Mouse (Mus musculus): ENCODE measurements around the gene Tcf7l2. TPM values are rescaled to one million over a fixed set of nuclear protein-coding genes. Genes with fewer than 3 reads are reported as not detected.

The Tcf7l2 gene
- polyA plus RNA-seq, 1 experiment from 2014 or later, result 225 TPM

DNA sequence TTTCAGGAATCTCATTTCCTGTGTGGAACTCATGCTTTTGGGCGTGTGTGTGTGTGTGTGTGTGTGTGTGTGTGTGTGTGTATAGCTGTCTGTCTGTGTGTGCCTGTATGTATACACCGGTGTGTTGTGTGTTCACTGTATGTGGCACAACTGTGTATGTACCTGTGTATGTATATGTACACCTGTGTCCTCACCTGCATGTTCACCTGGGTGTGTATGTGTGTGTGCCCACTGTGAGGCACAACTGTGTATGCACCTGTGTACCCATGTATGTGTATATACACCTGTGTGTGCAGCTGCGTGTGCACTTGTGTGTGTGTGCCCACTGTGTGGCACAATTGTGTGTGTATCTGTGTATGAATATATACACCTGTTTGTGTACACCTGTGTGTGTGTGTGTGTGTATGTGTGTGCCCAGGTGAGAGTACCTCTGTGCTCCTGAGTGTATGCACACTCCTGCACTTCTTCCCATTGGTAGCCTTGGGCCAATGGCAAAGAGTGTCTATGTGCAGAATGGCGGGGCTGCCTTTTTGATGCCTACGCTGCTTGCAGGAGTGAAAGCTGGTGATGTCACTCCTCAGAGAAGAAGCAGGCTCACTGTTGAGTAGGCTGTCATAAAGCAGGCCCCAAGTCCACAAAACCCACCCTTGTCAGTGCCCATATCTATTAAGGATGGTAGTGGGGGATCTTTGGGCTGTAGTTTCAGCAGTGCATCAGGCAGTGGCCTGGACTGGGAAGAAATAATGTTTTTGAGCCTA lies 95.5 kb downstream of the Tcf7l2 start:
- peak overlapping the region; percentile 42; the same call in 1 of the 2 replicates for H3K27ac ChIP-seq (replicated peaks; ENCODE audit: low read depth, low read length)
- H3K4me3 ChIP-seq (ENCODE audit: low read depth, low read length), result no peak overlapping the region
- H3K9ac ChIP-seq (ENCODE audit: low read length), result no peak overlapping the region
- WGBS, result 89% methylated on average over 5 of the region's 5 CpGs
- H3K36me3 ChIP-seq (ENCODE audit: control insufficient read depth, insufficient read depth, low read length), result no peaks in the 10 kb centered on the region
- H3K4me2 ChIP-seq (ENCODE audit: low read depth, severe bottlenecking), result no peak overlapping the region
- ATAC-seq (ENCODE audit: insufficient number of reproducible peaks, low FRiP score, low TSS enrichment, low read depth) (no peak), DNase-seq (ENCODE audit: low spot score) (no peak)
- H3K27me3 ChIP-seq (ENCODE audit: control insufficient read depth, insufficient read depth, low read length), result no peaks in the 10 kb centered on the region
- peaks cover 59% of the 10 kb centered on the region for H3K4me1 ChIP-seq (ENCODE audit: control insufficient read depth, insufficient read depth, low read length)
- no peaks in the 10 kb centered on the region for H3K9me3 ChIP-seq (ENCODE audit: control insufficient read depth, low read length)

DNA sequence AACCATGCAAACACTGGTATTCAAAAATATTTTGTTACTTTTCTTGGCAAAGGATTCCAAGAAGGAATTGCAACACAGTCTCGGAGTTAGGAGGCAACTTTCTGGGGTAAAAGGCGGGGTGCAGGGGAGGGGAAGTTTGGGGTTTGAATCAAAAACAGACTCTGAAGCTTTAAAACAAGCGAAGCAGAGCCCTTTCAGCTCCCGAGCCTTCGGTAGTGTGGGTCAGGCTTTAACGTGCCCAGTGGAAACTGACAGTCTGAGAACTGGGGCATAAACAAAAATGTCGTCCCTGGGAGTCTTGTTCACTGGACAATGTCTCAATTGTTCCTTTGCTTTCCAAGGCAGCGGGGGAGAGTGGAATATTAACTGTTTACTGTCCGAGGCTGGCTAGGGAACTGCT lies 96.3 kb downstream of the Tcf7l2 start:
- ATAC-seq (ENCODE audit: insufficient number of reproducible peaks, low FRiP score, low TSS enrichment, low read depth) (no peak), DNase-seq (ENCODE audit: low spot score) (peak; percentile 55)
- Histone ChIP-seq H3K9ac (ENCODE audit: low read length) (peak overlapping the region; percentile 27; the same call in 1 of the 2 replicates), H3K4me2 (ENCODE audit: low read depth, severe bottlenecking) (0 out of 2 replicates have a peak overlapping the region, but pooled peaks have one; percentile 12), H3K4me3 (ENCODE audit: low read depth, low read length) (no peak overlapping the region), H3K27me3 (ENCODE audit: control insufficient read depth, insufficient read depth, low read length) (no peaks in the 10 kb centered on the region), H3K4me1 (ENCODE audit: control insufficient read depth, insufficient read depth, low read length) (peaks cover 61% of the 10 kb centered on the region), H3K27ac (replicated peaks; ENCODE audit: low read depth, low read length) (peak overlapping the region; percentile 42), H3K9me3 (ENCODE audit: control insufficient read depth, low read length) (no peaks in the 10 kb centered on the region), H3K36me3 (ENCODE audit: control insufficient read depth, insufficient read depth, low read length) (no peaks in the 10 kb centered on the region)
- WGBS, result 21% methylated on average over 9 of the region's 9 CpGs

DNA sequence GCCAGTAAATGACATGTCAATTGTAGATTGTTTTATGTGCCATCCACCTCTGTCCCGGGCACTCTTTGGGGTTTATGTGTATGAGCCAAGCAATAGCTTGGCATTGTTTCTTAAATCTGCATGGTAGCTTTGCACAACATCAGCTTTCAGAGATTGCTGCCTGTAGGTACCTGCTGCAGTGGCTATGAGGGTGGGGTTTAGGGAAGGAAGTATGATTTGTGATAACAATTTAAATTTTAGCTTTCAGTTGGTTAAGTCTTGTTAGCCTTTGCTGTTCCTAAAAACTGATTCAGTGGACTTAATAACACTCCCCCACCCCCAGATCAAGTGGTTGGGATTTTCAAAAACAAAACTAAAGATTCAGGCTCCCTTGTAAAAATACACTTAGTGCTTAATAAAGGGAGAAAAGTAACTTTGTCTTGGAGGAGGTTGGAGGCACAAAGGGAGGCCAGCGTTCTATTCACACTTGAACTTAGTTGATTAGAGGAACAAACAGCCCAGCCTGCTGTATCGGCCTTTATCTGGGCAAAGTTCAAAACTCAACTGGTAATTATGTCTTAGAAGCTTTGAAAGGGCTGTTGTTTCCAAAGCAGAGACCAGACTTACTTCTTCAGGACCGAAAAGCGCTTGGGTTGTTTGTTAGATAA lies 96.9 kb downstream of the Tcf7l2 start:
- H3K9me3 ChIP-seq (ENCODE audit: control insufficient read depth, low read length), result no peaks in the 10 kb centered on the region
- 68% methylated on average over 5 of the region's 5 CpGs for WGBS
- DNase-seq (ENCODE audit: low spot score) (no peak), ATAC-seq (ENCODE audit: insufficient number of reproducible peaks, low FRiP score, low TSS enrichment, low read depth) (no peak)
- H3K9ac ChIP-seq (ENCODE audit: low read length), result no peak overlapping the region
- H3K36me3 ChIP-seq (ENCODE audit: control insufficient read depth, insufficient read depth, low read length), result no peaks in the 10 kb centered on the region
- H3K4me2 ChIP-seq (ENCODE audit: low read depth, severe bottlenecking), result no peak overlapping the region
- peaks cover 67% of the 10 kb centered on the region for H3K4me1 ChIP-seq (ENCODE audit: control insufficient read depth, insufficient read depth, low read length)
- H3K27me3 ChIP-seq (ENCODE audit: control insufficient read depth, insufficient read depth, low read length), result no peaks in the 10 kb centered on the region
- H3K4me3 ChIP-seq (ENCODE audit: low read depth, low read length), result no peak overlapping the region
- H3K27ac ChIP-seq (replicated peaks; ENCODE audit: low read depth, low read length), result peak overlapping the region; percentile 42

DNA sequence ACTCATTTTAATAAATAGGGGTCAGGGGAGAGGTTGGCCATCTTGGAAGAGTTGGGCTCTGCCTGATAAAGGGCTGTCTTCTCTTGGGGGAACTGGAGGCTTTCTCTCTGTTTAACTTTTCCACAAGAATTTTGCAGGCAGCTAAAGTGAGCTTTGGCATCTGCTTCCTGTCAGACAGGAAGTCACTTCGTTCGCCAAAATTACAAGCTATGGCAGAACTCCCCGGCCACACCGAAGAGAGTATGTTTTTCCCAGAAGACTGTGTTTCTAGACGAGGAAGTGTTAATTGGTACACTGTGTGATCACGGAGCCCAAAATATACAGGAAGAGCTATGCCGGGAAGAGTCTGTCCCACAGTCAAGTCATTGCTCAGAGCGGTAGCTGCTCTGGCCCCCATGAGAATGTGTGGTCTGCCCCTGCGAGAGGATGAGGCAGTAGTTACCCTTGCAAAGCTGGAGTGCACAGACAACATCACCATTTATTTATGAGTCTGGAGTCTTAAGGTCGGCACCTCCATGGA lies 97.5 kb downstream of the Tcf7l2 start:
- no peak for DNase-seq (ENCODE audit: low spot score)
- H3K27ac ChIP-seq (replicated peaks; ENCODE audit: low read depth, low read length), result peak overlapping the region; percentile 42; the same call in 1 of the 2 replicates
- no peak for ATAC-seq (ENCODE audit: insufficient number of reproducible peaks, low FRiP score, low TSS enrichment, low read depth)
- 57% methylated on average over 10 of the region's 10 CpGs for WGBS
- H3K9me3 ChIP-seq (ENCODE audit: control insufficient read depth, low read length), result no peaks in the 10 kb centered on the region
- H3K9ac ChIP-seq (ENCODE audit: low read length), result no peak overlapping the region
- H3K4me2 ChIP-seq (ENCODE audit: low read depth, severe bottlenecking), result no peak overlapping the region
- no peaks in the 10 kb centered on the region for H3K36me3 ChIP-seq (ENCODE audit: control insufficient read depth, insufficient read depth, low read length)
- H3K4me3 ChIP-seq (ENCODE audit: low read depth, low read length), result no peak overlapping the region
- H3K4me1 ChIP-seq (ENCODE audit: control insufficient read depth, insufficient read depth, low read length), result peaks cover 70% of the 10 kb centered on the region
- H3K27me3 ChIP-seq (ENCODE audit: control insufficient read depth, insufficient read depth, low read length), result no peaks in the 10 kb centered on the region

DNA sequence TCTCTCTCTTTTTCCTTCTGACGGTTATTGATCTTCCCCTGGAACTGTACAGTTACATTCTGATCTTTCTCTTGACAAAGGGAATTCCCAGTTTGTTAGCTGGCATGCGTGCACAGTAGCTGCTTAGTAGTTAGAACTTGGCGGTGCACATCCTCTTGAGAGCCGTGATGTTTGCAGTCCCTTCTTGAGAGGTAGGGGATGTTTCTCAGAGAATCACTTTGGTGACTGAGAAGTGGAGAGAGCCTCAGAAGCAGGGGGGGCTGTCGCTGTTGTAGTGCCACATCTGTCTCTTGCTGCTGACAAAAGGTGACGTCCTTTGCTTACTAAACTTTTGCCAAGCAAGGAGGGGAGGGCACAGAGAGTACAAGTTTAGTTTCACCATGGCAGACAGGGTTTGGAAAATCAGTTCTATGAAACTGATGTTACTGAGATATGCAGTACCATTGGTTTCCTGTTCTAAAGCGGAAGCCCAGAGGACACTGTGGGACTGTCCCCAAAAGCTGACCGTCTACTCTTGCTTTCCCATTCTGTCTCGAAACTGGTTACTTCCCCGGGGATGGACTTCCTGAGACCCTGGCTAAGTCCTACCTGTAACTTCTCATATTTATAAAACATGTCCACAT lies 99.0 kb downstream of the Tcf7l2 start:
- Histone ChIP-seq H3K27me3 (ENCODE audit: control insufficient read depth, insufficient read depth, low read length) (no peaks in the 10 kb centered on the region), H3K4me1 (ENCODE audit: control insufficient read depth, insufficient read depth, low read length) (peaks cover 74% of the 10 kb centered on the region), H3K9me3 (ENCODE audit: control insufficient read depth, low read length) (no peaks in the 10 kb centered on the region), H3K4me3 (ENCODE audit: low read depth, low read length) (no peak overlapping the region), H3K4me2 (ENCODE audit: low read depth, severe bottlenecking) (no peak overlapping the region), H3K27ac (replicated peaks; ENCODE audit: low read depth, low read length) (no peak overlapping the region), H3K9ac (ENCODE audit: low read length) (no peak overlapping the region), H3K36me3 (ENCODE audit: control insufficient read depth, insufficient read depth, low read length) (no peaks in the 10 kb centered on the region)
- WGBS, result 79% methylated on average over 10 of the region's 10 CpGs
- ATAC-seq (ENCODE audit: insufficient number of reproducible peaks, low FRiP score, low TSS enrichment, low read depth), result no peak
- DNase-seq (ENCODE audit: low spot score), result no peak

DNA sequence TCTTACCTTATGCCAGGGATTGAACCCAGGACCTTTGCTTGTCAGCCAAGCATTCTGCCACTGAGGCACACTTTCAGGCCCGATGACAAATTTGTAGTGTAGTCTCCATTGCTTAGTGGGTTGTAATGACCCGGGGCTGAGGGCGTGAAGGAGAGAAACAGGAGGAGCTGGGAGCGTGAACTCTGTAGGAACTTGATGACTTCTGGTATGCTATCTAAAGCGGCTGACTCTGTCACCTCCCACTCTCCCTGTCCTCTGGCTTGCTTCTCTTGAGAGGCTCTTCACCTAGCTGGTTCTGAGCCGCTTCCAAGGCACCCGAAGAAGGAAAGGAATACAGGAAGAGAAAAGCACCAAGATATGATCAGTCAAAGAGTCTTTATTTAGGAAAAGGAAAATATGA lies 100.4 kb downstream of the Tcf7l2 start:
- 42% methylated on average over 7 of the region's 7 CpGs for WGBS
- Histone ChIP-seq H3K27ac (replicated peaks; ENCODE audit: low read depth, low read length) (no peak overlapping the region), H3K27me3 (ENCODE audit: control insufficient read depth, insufficient read depth, low read length) (no peaks in the 10 kb centered on the region), H3K9ac (ENCODE audit: low read length) (no peak overlapping the region), H3K9me3 (ENCODE audit: control insufficient read depth, low read length) (no peaks in the 10 kb centered on the region), H3K36me3 (ENCODE audit: control insufficient read depth, insufficient read depth, low read length) (no peaks in the 10 kb centered on the region), H3K4me2 (ENCODE audit: low read depth, severe bottlenecking) (no peak overlapping the region), H3K4me3 (ENCODE audit: low read depth, low read length) (no peak overlapping the region), H3K4me1 (ENCODE audit: control insufficient read depth, insufficient read depth, low read length) (peaks cover 65% of the 10 kb centered on the region)
- no peak for DNase-seq (ENCODE audit: low spot score)
- no peak for ATAC-seq (ENCODE audit: insufficient number of reproducible peaks, low FRiP score, low TSS enrichment, low read depth)

DNA sequence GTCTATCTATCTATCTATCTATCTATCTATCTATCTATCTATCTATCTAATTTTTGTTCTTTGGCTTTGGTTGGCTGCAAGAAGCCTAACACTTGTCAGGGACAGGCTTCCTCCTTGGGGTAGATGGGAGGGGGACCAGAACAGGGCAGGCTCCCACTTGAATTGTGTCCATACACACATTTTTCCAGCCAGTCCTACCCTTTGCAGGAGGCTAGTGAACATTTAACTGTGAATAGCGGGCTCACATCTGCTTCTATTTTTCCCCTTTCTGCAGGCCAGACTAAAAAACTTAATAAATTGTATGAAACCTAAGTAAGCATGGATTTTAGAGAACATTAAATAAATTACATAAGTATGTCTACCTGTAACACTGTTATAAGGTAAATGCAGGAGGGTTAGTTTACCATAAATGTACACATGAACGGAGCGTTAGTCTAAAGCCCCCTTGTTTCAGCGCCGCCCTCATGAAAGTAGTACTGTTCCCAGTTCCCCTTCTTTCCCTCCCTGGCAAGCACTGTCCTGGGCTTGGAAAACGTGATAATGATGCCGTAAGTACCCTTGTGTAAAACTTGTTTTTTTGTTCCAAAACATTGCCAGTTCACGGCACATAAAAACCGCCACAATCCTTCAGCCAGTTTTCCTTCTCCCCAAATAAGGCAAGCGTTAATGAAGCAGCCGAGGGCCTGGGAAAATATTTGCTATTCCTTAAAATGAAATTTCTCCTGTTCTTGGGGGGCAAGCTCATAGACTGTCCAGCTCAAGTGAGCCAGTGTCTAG lies 101.7 kb downstream of the Tcf7l2 start:
- no peak overlapping the region for H3K4me3 ChIP-seq (ENCODE audit: low read depth, low read length)
- H3K27me3 ChIP-seq (ENCODE audit: control insufficient read depth, insufficient read depth, low read length), result no peaks in the 10 kb centered on the region
- H3K4me2 ChIP-seq (ENCODE audit: low read depth, severe bottlenecking), result no peak overlapping the region
- ATAC-seq (ENCODE audit: insufficient number of reproducible peaks, low FRiP score, low TSS enrichment, low read depth) (no peak), DNase-seq (ENCODE audit: low spot score) (no peak)
- peaks cover 55% of the 10 kb centered on the region for H3K4me1 ChIP-seq (ENCODE audit: control insufficient read depth, insufficient read depth, low read length)
- no peak overlapping the region for H3K9ac ChIP-seq (ENCODE audit: low read length)
- WGBS, result 52% methylated on average over 11 of the region's 11 CpGs
- peak overlapping the region; percentile 44 for H3K27ac ChIP-seq (replicated peaks; ENCODE audit: low read depth, low read length)
- H3K36me3 ChIP-seq (ENCODE audit: control insufficient read depth, insufficient read depth, low read length), result no peaks in the 10 kb centered on the region
- no peaks in the 10 kb centered on the region for H3K9me3 ChIP-seq (ENCODE audit: control insufficient read depth, low read length)

DNA sequence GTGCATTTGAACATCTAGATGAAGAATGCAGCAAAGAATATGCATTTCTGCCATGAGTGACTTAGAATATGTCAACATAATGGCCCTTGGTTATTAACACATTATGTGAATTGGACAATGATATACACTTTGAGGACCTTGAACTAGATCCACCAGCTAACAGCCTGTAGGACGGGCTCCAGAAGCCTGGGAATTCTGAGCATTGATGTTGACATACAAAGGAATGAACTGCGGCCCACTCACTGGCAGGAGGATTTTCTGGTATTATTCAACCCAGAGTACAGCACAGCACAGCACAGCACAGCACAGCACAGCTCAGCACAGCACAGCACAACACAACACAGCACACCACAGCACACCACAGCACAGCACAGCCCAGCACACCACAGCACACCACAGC lies 104.1 kb downstream of the Tcf7l2 start:
- DNase-seq (ENCODE audit: low spot score), result no peak
- Histone ChIP-seq H3K36me3 (ENCODE audit: control insufficient read depth, insufficient read depth, low read length) (no peaks in the 10 kb centered on the region), H3K4me2 (ENCODE audit: low read depth, severe bottlenecking) (no peak overlapping the region), H3K9me3 (ENCODE audit: control insufficient read depth, low read length) (no peaks in the 10 kb centered on the region), H3K27me3 (ENCODE audit: control insufficient read depth, insufficient read depth, low read length) (no peaks in the 10 kb centered on the region), H3K4me3 (ENCODE audit: low read depth, low read length) (no peak overlapping the region), H3K27ac (replicated peaks; ENCODE audit: low read depth, low read length) (no peak overlapping the region), H3K9ac (ENCODE audit: low read length) (no peak overlapping the region), H3K4me1 (ENCODE audit: control insufficient read depth, insufficient read depth, low read length) (peaks cover 39% of the 10 kb centered on the region)
- no peak for ATAC-seq (ENCODE audit: insufficient number of reproducible peaks, low FRiP score, low TSS enrichment, low read depth)
- WGBS, result 96% methylated on average over 2 of the region's 2 CpGs

Data from limb, embryonic 11.5 days (tissue).